Mouse (Mus musculus) thymus, adult 2 months (tissue): ENCODE results near the gene Atp1a2.

Experiments
- CTCF ChIP-seq: fragments of 200-500 bp; IDR thresholded peaks from 2 replicates; pipeline ENCODE4 v1.5.1; 2012; ENCODE audit warnings: mild to moderate bottlenecking, control low read depth, low read length, moderate library complexity, borderline replicate concordance; ENCODE audit not compliant: control insufficient read depth, poor library complexity, insufficient read depth; ENCODE audit errors: extremely low read depth
- POLR2A ChIP-seq: fragments of 200-500 bp; IDR thresholded peaks from 2 replicates; pipeline ENCODE4 v1.6.1; 2012; ENCODE audit warnings: mild to moderate bottlenecking, low read length, control low read depth, moderate library complexity; ENCODE audit not compliant: control insufficient read depth, poor library complexity, insufficient read depth; ENCODE audit errors: extremely low read depth

DNA sequence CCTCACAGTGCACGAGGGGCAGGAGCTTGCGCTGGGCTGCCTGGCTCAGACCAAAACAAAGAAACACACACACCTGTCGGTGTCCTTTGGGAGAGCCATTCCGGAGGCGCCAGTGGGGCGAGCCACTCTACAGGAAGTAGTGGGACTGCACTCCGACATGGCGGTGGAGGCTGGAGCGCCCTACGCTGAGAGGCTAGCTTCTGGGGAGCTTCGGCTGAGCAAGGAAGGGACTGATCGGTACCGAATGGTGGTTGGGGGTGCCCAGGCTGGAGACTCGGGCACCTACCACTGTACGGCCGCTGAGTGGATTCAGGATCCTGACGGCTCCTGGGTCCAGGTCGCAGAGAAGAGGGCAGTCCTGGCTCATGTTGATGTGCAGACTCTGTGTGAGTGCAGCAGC lies 19.6 kb upstream of the Atp1a2 start:
- TF ChIP-seq POLR2A (no peak), CTCF (no peak)
